Comparison of ENCODE assay signal across 28 mouse cellular contexts in genomic region chr9:97158412-97158811, GRCm38 (mm10). TPM values are rescaled to one million over a fixed set of nuclear protein-coding genes. Genes with fewer than 3 reads are reported as not detected.
DNase-seq lines count a peak whose midpoint lies in the region; ATAC-seq and TF ChIP-seq lines count a peak whose summit lies in the region.
"Had no signal": no experiment of that assay in that cellular context is flagged by ENCODE, and none has a peak within 500 bp of the region (broad histone marks: within the 10 kb centered on the region; RNA-seq: fewer than 3 reads in every experiment).

No protein-coding gene starts in this region.

- no peaks in the 10 kb centered on the region for H3K27me3 ChIP-seq in embryonic facial prominence, embryonic 14.5 days (replicated peaks; ENCODE audit: control insufficient read depth, insufficient read depth, low read length)
- H3K27me3 ChIP-seq in embryonic facial prominence, embryonic 10.5 days (replicated peaks; ENCODE audit: low read depth, poor library complexity, severe bottlenecking) = no peaks in the 10 kb centered on the region
- H3K27me3 ChIP-seq in liver, adult 2 months (ENCODE audit: control insufficient read depth, insufficient read depth, low read length) = peaks cover 6% of the 10 kb centered on the region; the same call in 1 of the 2 replicates
- no peaks in the 10 kb centered on the region for H3K27me3 ChIP-seq in liver, embryonic 11.5 days (replicated peaks; ENCODE audit: control insufficient read depth, insufficient read depth, low read length)
- H3K27me3 ChIP-seq: embryonic facial prominence, embryonic 12.5 days; forebrain, embryonic 15.5 days; heart, embryonic 12.5 days; midbrain, embryonic 12.5 days; Patski had no signal

- H3K4me1 ChIP-seq in embryonic facial prominence, embryonic 14.5 days (ENCODE audit: control insufficient read depth, insufficient read depth, low read length) = no peaks in the 10 kb centered on the region
- H3K4me1 ChIP-seq in embryonic facial prominence, embryonic 10.5 days = peaks cover under 1% of the 10 kb centered on the region; the same call in 1 of the 2 replicates
- no peaks in the 10 kb centered on the region for H3K4me1 ChIP-seq in liver, adult 2 months (ENCODE audit: control insufficient read depth, insufficient read depth, low read length)
- H3K4me1 ChIP-seq in liver, embryonic 11.5 days (replicated peaks; ENCODE audit: control insufficient read depth, insufficient read depth, low read length) = no peaks in the 10 kb centered on the region
- H3K4me1 ChIP-seq: embryonic facial prominence, embryonic 12.5 days; forebrain, embryonic 10.5 days; forebrain, embryonic 15.5 days; hindbrain, embryonic 13.5 days; liver, embryonic 12.5 days; midbrain, embryonic 12.5 days had no signal

- no peak overlapping the region for H3K4me3 ChIP-seq in embryonic facial prominence, embryonic 14.5 days (ENCODE audit: low read depth, low read length)
- no peak overlapping the region for H3K4me3 ChIP-seq in embryonic facial prominence, embryonic 10.5 days
- H3K4me3 ChIP-seq in liver, adult 2 months (ENCODE audit: insufficient read depth, low read depth, low read length) = no peak overlapping the region
- H3K4me3 ChIP-seq in liver, embryonic 11.5 days (ENCODE audit: low read depth, low read length) = no peak overlapping the region
- H3K4me3 ChIP-seq: embryonic facial prominence, embryonic 12.5 days; forebrain, embryonic 10.5 days; forebrain, embryonic 15.5 days; heart, embryonic 12.5 days; hindbrain, embryonic 13.5 days; liver, embryonic 12.5 days; megakaryocyte, embryonic 14.5 days; midbrain, embryonic 12.5 days had no signal

- no peak overlapping the region for H3K9ac ChIP-seq in embryonic facial prominence, embryonic 14.5 days (ENCODE audit: low read depth, low read length)
- no peak overlapping the region for H3K9ac ChIP-seq in liver, adult 2 months (ENCODE audit: low read depth, low read length)
- H3K9ac ChIP-seq in liver, embryonic 11.5 days (ENCODE audit: low read depth, low read length) = no peak overlapping the region
- H3K9ac ChIP-seq: embryonic facial prominence, embryonic 12.5 days; forebrain, embryonic 15.5 days; heart, embryonic 12.5 days; hindbrain, embryonic 13.5 days; liver, embryonic 12.5 days; liver, postnatal 0 days; midbrain, embryonic 12.5 days had no signal

- H3K4me2 ChIP-seq in embryonic facial prominence, embryonic 14.5 days (ENCODE audit: low read depth, low read length) = no peak overlapping the region
- H3K4me2 ChIP-seq in liver, embryonic 11.5 days = no peak overlapping the region
- H3K4me2 ChIP-seq: embryonic facial prominence, embryonic 12.5 days; forebrain, embryonic 15.5 days; heart, embryonic 12.5 days; hindbrain, embryonic 13.5 days; liver, embryonic 12.5 days; midbrain, embryonic 12.5 days had no signal

- H3K9me3 ChIP-seq in embryonic facial prominence, embryonic 14.5 days (ENCODE audit: control insufficient read depth, low read length) = no peaks in the 10 kb centered on the region
- H3K9me3 ChIP-seq in embryonic facial prominence, embryonic 10.5 days = no peaks in the 10 kb centered on the region
- H3K9me3 ChIP-seq in liver, embryonic 11.5 days (ENCODE audit: control insufficient read depth, low read length) = no peaks in the 10 kb centered on the region
- H3K9me3 ChIP-seq: embryonic facial prominence, embryonic 12.5 days; forebrain, embryonic 10.5 days; forebrain, embryonic 15.5 days; heart, embryonic 12.5 days; hindbrain, embryonic 13.5 days; liver, embryonic 12.5 days; megakaryocyte, embryonic 14.5 days; midbrain, embryonic 12.5 days had no signal

- H3K79me2 ChIP-seq in liver, adult 2 months (ENCODE audit: control insufficient read depth, insufficient read depth, low read length) = no peaks in the 10 kb centered on the region

- TF ChIP-seq CTCF in liver, adult 2 months (IDR thresholded peaks at IDR 0.05; ENCODE audit: low read depth, low read length) = no peak

- no peak for ATAC-seq in embryonic facial prominence, embryonic 14.5 days (ENCODE audit: low read depth)
- no peak for ATAC-seq in liver, embryonic 11.5 days (replicated peaks; ENCODE audit: low FRiP score)
- ATAC-seq in inflammation-experienced regulatory T-cells, adult 6 months = no peak
- ATAC-seq: forebrain, embryonic 15.5 days; intestine, postnatal 0 days; liver, embryonic 12.5 days; liver, postnatal 0 days; Patski had no signal

- WGBS in embryonic facial prominence, embryonic 14.5 days = 48% methylated on average over 3 of the region's 3 CpGs
- 70% methylated on average over 3 of the region's 3 CpGs for WGBS in embryonic facial prominence, embryonic 10.5 days
- 30% methylated on average over 3 of the region's 3 CpGs for WGBS in liver, adult 2 months
- WGBS in liver, embryonic 11.5 days = 71% methylated on average over 3 of the region's 3 CpGs

- no peak overlapping the region for H3K27ac ChIP-seq in embryonic facial prominence, embryonic 14.5 days (replicated peaks; ENCODE audit: low read depth, low read length)
- H3K27ac ChIP-seq in embryonic facial prominence, embryonic 10.5 days (replicated peaks) = no peak overlapping the region
- no peak overlapping the region for H3K27ac ChIP-seq in liver, adult 2 months (replicated peaks; ENCODE audit: insufficient read depth, low read depth, low read length)
- H3K27ac ChIP-seq in liver, embryonic 11.5 days (ENCODE audit: low read depth, low read length) = no peak overlapping the region
- H3K27ac ChIP-seq: embryonic facial prominence, embryonic 12.5 days; forebrain, embryonic 10.5 days; forebrain, embryonic 15.5 days; hindbrain, embryonic 13.5 days; liver, embryonic 12.5 days; midbrain, embryonic 12.5 days had no signal

- TF ChIP-seq POLR2A in liver, adult 2 months (IDR thresholded peaks at IDR 0.05; ENCODE audit: extremely low read depth, insufficient read depth, low read length) = no peak

- peak; percentile 47 for DNase-seq in embryonic facial prominence, embryonic 14.5 days (ENCODE audit: low spot score)
- no peak for DNase-seq in embryonic facial prominence, embryonic 10.5 days (ENCODE audit: low spot score)
- peak; percentile 21 for DNase-seq in kidney, adult 18-20 months
- no peak for DNase-seq in kidney, postnatal 10 days
- peak; percentile 22 for DNase-seq in liver, adult 2 months (ENCODE audit: extremely low read depth, low read depth, low spot score)
- DNase-seq in liver, embryonic 11.5 days (ENCODE audit: low spot score) = no peak
- peak; percentile 32 to 41 for DNase-seq in kidney, postnatal 25 days
- DNase-seq: adrenal gland, postnatal 14 days; cerebellum, adult 11 months; cerebellum, adult 9-10 months; cerebellum, postnatal 36 days; gastrocnemius, postnatal 14 days; heart, adult 18-20 months; heart, postnatal 4 days; layer of hippocampus, adult 9-11 months; liver, postnatal 0 days; thymus, postnatal 4 days had no signal

- no peaks in the 10 kb centered on the region for H3K36me3 ChIP-seq in embryonic facial prominence, embryonic 14.5 days (ENCODE audit: control insufficient read depth, insufficient read depth, low read length)
- no peaks in the 10 kb centered on the region for H3K36me3 ChIP-seq in embryonic facial prominence, embryonic 10.5 days (replicated peaks)
- no peaks in the 10 kb centered on the region for H3K36me3 ChIP-seq in liver, adult 2 months (ENCODE audit: control insufficient read depth, insufficient read depth, low read length)
- no peaks in the 10 kb centered on the region for H3K36me3 ChIP-seq in liver, embryonic 11.5 days (ENCODE audit: control insufficient read depth, insufficient read depth, low read length)
- H3K36me3 ChIP-seq: embryonic facial prominence, embryonic 12.5 days; forebrain, embryonic 10.5 days; forebrain, embryonic 15.5 days; heart, embryonic 12.5 days; hindbrain, embryonic 13.5 days; liver, embryonic 12.5 days; midbrain, embryonic 12.5 days had no signal

RNA-seq across cellular contexts. Expression of gene Slc25a36, which starts 47.5 kb away (rescaled TPM):
- polyA plus RNA-seq in embryonic facial prominence, embryonic 14.5 days (2014; fragmentation: Nextera tagmentation; extraction: Ambion mirVana) = 72.6 and 100 TPM in 2 replicates
- polyA plus RNA-seq in embryonic facial prominence, embryonic 10.5 days (2016; fragmentation: Nextera tagmentation; extraction: Ambion mirVana) = 70.9 and 71.8 TPM in 2 replicates
- total RNA-seq in liver, adult 2 months (2014; rRNA removed) = 8.3 and 10.9 TPM in 2 replicates
- 0.41 and 0.95 TPM in 2 replicates for polyA plus RNA-seq in liver, adult 2 months (2012; rRNA removed)
- 37.2 and 38.6 TPM in 2 replicates for polyA plus RNA-seq in liver, embryonic 11.5 days (2014; fragmentation: Nextera tagmentation; extraction: Ambion mirVana)
- polyA plus RNA-seq in inflammation-experienced regulatory T-cells, adult 6 months (2017; shearing (Covaris generic)) = 10 to 100 TPM; 50.7 to 93.2 (median 65.7) TPM

Comparison
In these comparisons a context has a peak if more than half of its experiments do, and no peak if none do; other contexts are left out.
1. DNase-seq: peak in embryonic facial prominence, embryonic 14.5 days (single experiment), kidney, adult 18-20 months (single experiment), liver, adult 2 months (single experiment) and kidney, postnatal 25 days (2 of 2); none in embryonic facial prominence, embryonic 10.5 days (single experiment), kidney, postnatal 10 days (single experiment) and liver, embryonic 11.5 days (single experiment).
2. RNA of gene Slc25a36, which starts 47.5 kb away (polyA plus RNA-seq): 72.6 to 100 TPM in embryonic facial prominence, embryonic 14.5 days, 70.9 to 71.8 TPM in embryonic facial prominence, embryonic 10.5 days, 50.7 to 93.2 TPM in inflammation-experienced regulatory T-cells, adult 6 months and 37.2 to 38.6 TPM in liver, embryonic 11.5 days; 0.41 to 0.95 TPM in liver, adult 2 months; every median in the first group is over 10 times any median in the second.